Mouse (Mus musculus): Measurements from ENCODE around the gene Adcy1.

DNA sequence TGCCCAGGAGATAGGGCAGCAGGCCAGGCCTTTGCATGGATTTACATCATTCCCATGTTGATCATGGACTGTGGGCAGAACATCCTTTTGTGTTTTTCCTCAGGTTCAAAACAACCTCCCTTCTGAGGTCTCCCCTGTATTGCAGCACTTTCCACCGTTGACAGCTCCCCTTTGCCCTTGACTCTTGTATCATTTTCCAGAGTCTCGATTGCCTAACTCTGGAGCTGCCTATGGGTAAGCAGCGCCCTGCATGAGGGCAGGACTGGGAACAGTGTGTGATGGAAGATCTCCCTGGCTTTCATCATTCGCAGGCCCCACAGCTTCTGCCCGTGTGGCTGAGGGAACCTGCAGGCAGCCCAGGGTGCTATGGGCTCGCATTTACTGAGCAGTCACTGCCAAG lies 129.4 kb downstream of the Adcy1 start:
- TF ChIP-seq GATA1 (IDR thresholded peaks at IDR 0.05; ENCODE audit: borderline replicate concordance, low read length) (no peak), FLI1 (IDR thresholded peaks at IDR 0.05; ENCODE audit: low read length) (no peak)

Measured in megakaryocyte, embryonic 14.5 days (primary cell).